Mouse (Mus musculus) lung, postnatal 0 days (tissue): ENCODE results near the gene Entpd6. TPM values are rescaled to one million over a fixed set of nuclear protein-coding genes. Genes with fewer than 3 reads are reported as not detected.

ENCODE experiments used
- ATAC-seq: fragments of 200-750 bp; cut with Nextera tagmentation; 2 replicates; pipeline ENCODE4 v1.8.0; 2017; ENCODE audit warnings: moderate library complexity
- DNase-seq: peaks from one replicate; pipeline ENCODE4 v3.0.0-alpha.2; 2016; ENCODE audit warnings: low spot score
- H3K27ac ChIP-seq: fragments of 300-500 bp; sonication (generic); 2 replicates; pipeline ENCODE4 v1.5.1; 2014; ENCODE audit warnings: antibody characterized with exemption, mild to moderate bottlenecking, low read length, mixed read lengths
- H3K27me3 ChIP-seq: fragments of 300-500 bp; sonication (generic); replicated peaks from 2 replicates; pipeline ENCODE4 v1.6.1; 2014; ENCODE audit warnings: low read length, mixed read lengths; ENCODE audit not compliant: insufficient read depth
- H3K36me3 ChIP-seq: fragments of 300-500 bp; sonication (generic); 2 replicates; pipeline ENCODE4 v1.6.1; 2014; ENCODE audit warnings: low read length, mixed read lengths; ENCODE audit not compliant: insufficient read depth
- H3K4me1 ChIP-seq: fragments of 300-500 bp; sonication (generic); 2 replicates; pipeline ENCODE4 v1.6.1; 2014; ENCODE audit warnings: antibody characterized with exemption, low read depth, low read length, mixed read lengths; ENCODE audit not compliant: insufficient read depth
- H3K4me2 ChIP-seq: fragments of 300-500 bp; sonication (generic); replicated peaks from 2 replicates; pipeline ENCODE4 v1.6.1; 2014; ENCODE audit warnings: low read depth, mild to moderate bottlenecking, low read length, moderate library complexity, mixed read lengths
- H3K4me3 ChIP-seq: fragments of 300-500 bp; sonication (generic); 2 replicates; pipeline ENCODE4 v1.5.1; 2014; ENCODE audit warnings: low read depth, low read length
- H3K9ac ChIP-seq: fragments of 300-500 bp; sonication (generic); replicated peaks from 2 replicates; pipeline ENCODE4 v1.6.1; 2014; ENCODE audit warnings: low read depth, mild to moderate bottlenecking
- H3K9me3 ChIP-seq: fragments of 300-500 bp; sonication (generic); 2 replicates; pipeline ENCODE4 v1.6.1; 2016; ENCODE audit warnings: low read length, mixed read lengths
- CTCF ChIP-seq: IDR thresholded peaks from 2 replicates; pipeline ENCODE4 v1.5.1; 2016; ENCODE audit warnings: antibody characterized with exemption, mild to moderate bottlenecking
- EP300 ChIP-seq: IDR thresholded peaks from 2 replicates; pipeline ENCODE4 v1.6.1; 2016; ENCODE audit warnings: antibody characterized with exemption, mild to moderate bottlenecking, control low read depth
- WGBS: fragments of 180-500 bp; shearing (Covaris S2); extraction: QIAGEN DNeasy Blood & Tissue Kit; methylation state at CpG from one replicate; pipeline ENCODE4 v1.1.7; 2014; 5-methylcytosine and 5-hydroxymethylcytosine counted together
- polyA plus RNA-seq: library from polyadenylated mRNA; unstranded; fragments of >200 nt; fragmentation: Nextera tagmentation; extraction: Ambion mirVana; gene quantifications from 2 replicates; pipeline ENCODE4 v1.2.1, GENCODE M21; 2015

Entpd6 gene
- polyA plus RNA-seq, 1 experiment from 2014 or later, result 10.1 TPM

GRCm38 (mm10) chr2:150816676-150817402, 68.0 kb downstream of the Entpd6 start:
- WGBS, result 90% methylated on average over 18 of the region's 18 CpGs
- Histone ChIP-seq H3K27ac (no peak overlapping the region), H3K9me3 (no peaks in the 10 kb centered on the region), H3K4me2 (no peak overlapping the region), H3K27me3 (no peaks in the 10 kb centered on the region), H3K36me3 (peaks cover 61% of the 10 kb centered on the region), H3K4me1 (no peaks in the 10 kb centered on the region), H3K9ac (no peak overlapping the region), H3K4me3 (no peak overlapping the region)
- DNase-seq (no peak), ATAC-seq (no peak)
- no peak for TF ChIP-seq EP300
- TF ChIP-seq CTCF, result no peak

- H3K27me3 ChIP-seq, result no peaks in the 10 kb centered on the region
- 88% methylated on average over 8 of the region's 8 CpGs for WGBS
- ATAC-seq (no peak), DNase-seq (no peak)
- H3K9me3 ChIP-seq, result no peaks in the 10 kb centered on the region
- no peak overlapping the region for H3K4me2 ChIP-seq
- H3K4me1 ChIP-seq, result no peaks in the 10 kb centered on the region
- TF ChIP-seq EP300, result no peak
- no peak for TF ChIP-seq CTCF
- peaks cover 55% of the 10 kb centered on the region for H3K36me3 ChIP-seq
- no peak overlapping the region for H3K9ac ChIP-seq
- no peak overlapping the region for H3K4me3 ChIP-seq
- no peak overlapping the region for H3K27ac ChIP-seq
Observed at GRCm38 (mm10) chr2:150818742-150819141, 69.9 kb downstream of the Entpd6 start.

DNA sequence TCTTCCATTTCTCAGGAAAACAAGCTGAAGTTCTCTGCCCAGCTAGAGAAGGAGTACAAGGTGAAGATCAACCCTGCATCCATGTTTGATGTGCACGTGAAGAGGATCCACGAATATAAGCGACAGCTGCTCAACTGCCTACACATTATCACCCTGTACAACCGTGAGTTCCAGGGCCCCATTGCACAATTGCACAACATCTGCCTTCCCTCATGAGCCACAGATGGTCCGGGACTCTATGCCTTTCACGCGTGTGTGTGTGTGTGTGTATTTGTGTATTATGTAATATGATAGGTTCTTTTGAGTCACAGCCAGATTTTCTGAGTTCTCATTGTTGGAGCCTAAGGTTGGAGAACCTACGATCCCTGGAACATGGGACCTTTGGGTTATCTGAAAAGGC, 71.9 kb downstream of the Entpd6 start:
- H3K9ac ChIP-seq, result no peak overlapping the region
- no peak overlapping the region for H3K4me3 ChIP-seq
- H3K27me3 ChIP-seq, result no peaks in the 10 kb centered on the region
- 78% methylated on average over 8 of the region's 8 CpGs for WGBS
- no peaks in the 10 kb centered on the region for H3K4me1 ChIP-seq
- H3K36me3 ChIP-seq, result peaks cover 54% of the 10 kb centered on the region
- no peak overlapping the region for H3K4me2 ChIP-seq
- H3K9me3 ChIP-seq, result no peaks in the 10 kb centered on the region
- no peak for TF ChIP-seq EP300
- TF ChIP-seq CTCF, result no peak
- ATAC-seq (no peak), DNase-seq (no peak)
- no peak overlapping the region for H3K27ac ChIP-seq

Other genes with a start within 250 kb of the Entpd6 start
- 0.32 and 0.46 TPM in 2 replicates for gene Cst7, start 178.6 kb upstream of the Entpd6 start, polyA plus RNA-seq
- 44.1 and 50.7 TPM in 2 replicates for gene Apmap, start 140.5 kb upstream of the Entpd6 start, polyA plus RNA-seq
- gene Acss1, start 80.5 kb upstream of the Entpd6 start, polyA plus RNA-seq, result 12.9 and 13.4 TPM in 2 replicates
- not detected in 2 replicates for gene Vsx1, start 59.7 kb upstream of the Entpd6 start, polyA plus RNA-seq
- gene Pygb, start 37.7 kb downstream of the Entpd6 start, polyA plus RNA-seq, result 43.5 and 56.6 TPM in 2 replicates
- gene Abhd12, start 155.7 kb downstream of the Entpd6 start, polyA plus RNA-seq, result 56.5 and 57.3 TPM in 2 replicates
- gene Gins1, start 156.4 kb downstream of the Entpd6 start, polyA plus RNA-seq, result 4.4 and 6.1 TPM in 2 replicates